16 mouse cellular contexts compared by ENCODE assay signal in the genomic region with DNA sequence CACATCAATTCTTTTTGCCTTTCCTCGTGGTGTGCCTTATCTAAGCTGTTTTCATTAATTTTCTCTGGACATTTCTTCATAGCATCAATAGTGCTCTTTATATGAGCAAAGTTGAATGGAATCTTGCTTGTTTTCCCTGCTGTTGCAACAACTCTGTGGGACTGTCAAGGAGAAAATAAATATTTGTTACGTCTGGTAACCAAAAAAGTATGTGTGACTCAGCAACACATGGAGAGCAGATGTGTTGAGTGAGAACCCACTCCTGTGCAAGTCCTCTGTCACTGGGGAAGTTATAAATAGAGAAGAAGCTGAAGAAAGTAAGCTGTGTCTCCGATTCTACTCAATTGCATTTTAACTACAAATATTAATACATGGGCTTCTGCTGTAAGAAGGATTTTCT.
A peak's percentile ranks its signal among the peaks of the same experiment; 100 is the strongest.
DNase-seq lines count a peak whose midpoint lies in the region; ATAC-seq lines count a peak whose summit lies in the region.
"Had no signal": no experiment of that assay in that cellular context is flagged by ENCODE, and none has a peak within 500 bp of the region (broad histone marks: within the 10 kb centered on the region; RNA-seq: fewer than 3 reads in every experiment).

No protein-coding gene starts in this region.

- H3K4me2 ChIP-seq in lung, embryonic 15.5 days, result no peak overlapping the region
- H3K4me2 ChIP-seq: heart, embryonic 15.5 days; midbrain, embryonic 12.5 days had no signal

- no peak overlapping the region for H3K4me3 ChIP-seq in heart, embryonic 10.5 days
- H3K4me3 ChIP-seq in lung, embryonic 15.5 days, result no peak overlapping the region
- H3K4me3 ChIP-seq: heart, embryonic 15.5 days; midbrain, embryonic 12.5 days had no signal

- peak; percentile 49 to 77 for DNase-seq in heart, adult 18-20 months
- no peak for DNase-seq in heart, embryonic 10.5 days (ENCODE audit: low spot score)
- peak; percentile 61 for DNase-seq in 3134 (ENCODE audit: extremely low read depth, insufficient read length, low spot score)
- peak; percentile 78 for DNase-seq in adipocyte (ENCODE audit: low spot score)
- no peak for DNase-seq in cerebellum, postnatal 4 days (ENCODE audit: low spot score in 2 of 2)
- DNase-seq in thymus, postnatal 4 days, result no peak
- no peak for DNase-seq in kidney, postnatal 36 days
- DNase-seq: cerebellum, adult 18-20 months; kidney, postnatal 14 days; retina, postnatal 1 day; thymus, postnatal 25 days had no signal

- no peak overlapping the region for H3K9ac ChIP-seq in lung, embryonic 15.5 days
- H3K9ac ChIP-seq: heart, embryonic 15.5 days; liver, embryonic 14.5 days; midbrain, embryonic 12.5 days had no signal

- H3K27ac ChIP-seq in heart, embryonic 10.5 days, result no peak overlapping the region
- H3K27ac ChIP-seq in lung, embryonic 15.5 days, result no peak overlapping the region
- H3K27ac ChIP-seq: heart, embryonic 15.5 days; liver, embryonic 14.5 days; midbrain, embryonic 12.5 days had no signal

- H3K9me3 ChIP-seq in heart, embryonic 10.5 days, result no peaks in the 10 kb centered on the region
- H3K9me3 ChIP-seq in lung, embryonic 15.5 days, result no peaks in the 10 kb centered on the region
- H3K9me3 ChIP-seq: heart, embryonic 15.5 days; midbrain, embryonic 12.5 days had no signal

- H3K36me3 ChIP-seq in heart, embryonic 10.5 days, result no peaks in the 10 kb centered on the region
- no peaks in the 10 kb centered on the region for H3K36me3 ChIP-seq in lung, embryonic 15.5 days
- H3K36me3 ChIP-seq: heart, embryonic 15.5 days; midbrain, embryonic 12.5 days had no signal

- peak; percentile 49; the same call in 1 of the 2 replicates for ATAC-seq in lung, embryonic 15.5 days (ENCODE audit: borderline replicate concordance, extremely low read depth, low FRiP score, low TSS enrichment)
- ATAC-seq: forebrain, embryonic 16.5 days had no signal

- no peaks in the 10 kb centered on the region for H3K4me1 ChIP-seq in heart, embryonic 10.5 days
- H3K4me1 ChIP-seq in lung, embryonic 15.5 days, result no peaks in the 10 kb centered on the region
- H3K4me1 ChIP-seq: heart, embryonic 15.5 days; midbrain, embryonic 12.5 days had no signal

- H3K27me3 ChIP-seq in heart, embryonic 10.5 days (ENCODE audit: insufficient read depth, poor library complexity, severe bottlenecking), result no peaks in the 10 kb centered on the region
- H3K27me3 ChIP-seq in lung, embryonic 15.5 days, result no peaks in the 10 kb centered on the region
- H3K27me3 ChIP-seq: heart, embryonic 15.5 days; midbrain, embryonic 12.5 days had no signal

- 56% methylated on average over 3 of the region's 3 CpGs for WGBS in heart, embryonic 10.5 days
- WGBS in lung, embryonic 15.5 days, result 30% methylated on average over 3 of the region's 3 CpGs

Comparison
In these comparisons a context has a peak if more than half of its experiments do, and no peak if none do; other contexts are left out.
1. DNase-seq: peak in heart, adult 18-20 months (2 of 2), 3134 (single experiment) and adipocyte (single experiment); none in heart, embryonic 10.5 days (single experiment), cerebellum, postnatal 4 days (0 of 2), thymus, postnatal 4 days (single experiment) and kidney, postnatal 36 days (0 of 2).